Mouse (Mus musculus) 416B (cell line): ENCODE results near the gene Ptrh1.

Experiments used
- DNase-seq: peaks from one replicate; pipeline ENCODE4 v3.0.0; 2011; ENCODE audit warnings: low read depth

The Ptrh1 gene

GRCm38 (mm10) chr2:32798251-32798962, 22.8 kb downstream of the Ptrh1 start:
- no peak for DNase-seq

DNA sequence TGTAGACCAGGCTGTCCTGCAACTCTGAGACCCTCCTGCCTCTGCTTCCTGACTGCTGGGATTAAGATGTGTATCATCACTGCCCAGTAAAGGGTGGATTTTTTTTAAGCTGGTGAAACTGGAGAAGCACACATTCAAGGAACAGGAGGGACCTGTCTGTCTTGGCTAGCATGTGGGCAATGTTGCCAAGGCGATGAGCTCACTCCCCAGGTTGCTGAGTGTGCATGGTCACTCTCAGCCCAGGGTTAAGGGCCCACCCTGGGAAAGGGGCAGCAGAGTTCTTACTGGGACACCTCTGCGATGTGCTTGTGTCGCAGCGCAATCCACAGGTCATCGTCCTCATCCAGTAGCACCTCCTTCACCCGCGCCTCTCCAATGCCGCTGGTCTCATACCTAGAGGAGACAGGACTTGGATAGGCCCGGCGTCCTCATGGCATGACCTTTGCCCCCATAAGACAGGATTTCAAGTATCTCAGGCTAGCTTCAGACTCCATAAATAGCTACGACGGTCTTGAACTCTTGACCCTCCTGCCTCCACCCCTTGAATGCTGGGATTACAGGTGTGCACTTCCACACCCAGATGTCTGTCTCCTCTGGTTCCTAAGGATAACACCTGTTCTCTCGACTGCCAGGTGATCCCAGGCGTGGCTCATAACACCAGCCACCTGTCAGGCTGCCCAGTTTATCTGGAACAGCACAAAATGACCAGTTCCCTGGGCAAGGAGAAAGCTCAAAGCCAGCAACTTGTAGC, 33.4 kb downstream of the Ptrh1 start:
- DNase-seq, result no peak

- no peak for DNase-seq
Measured at GRCm38 (mm10) chr2:32811959-32812358, 36.4 kb downstream of the Ptrh1 start.

- DNase-seq, result no peak
Measured at GRCm38 (mm10) chr2:32816497-32816896, 40.9 kb downstream of the Ptrh1 start.

DNA sequence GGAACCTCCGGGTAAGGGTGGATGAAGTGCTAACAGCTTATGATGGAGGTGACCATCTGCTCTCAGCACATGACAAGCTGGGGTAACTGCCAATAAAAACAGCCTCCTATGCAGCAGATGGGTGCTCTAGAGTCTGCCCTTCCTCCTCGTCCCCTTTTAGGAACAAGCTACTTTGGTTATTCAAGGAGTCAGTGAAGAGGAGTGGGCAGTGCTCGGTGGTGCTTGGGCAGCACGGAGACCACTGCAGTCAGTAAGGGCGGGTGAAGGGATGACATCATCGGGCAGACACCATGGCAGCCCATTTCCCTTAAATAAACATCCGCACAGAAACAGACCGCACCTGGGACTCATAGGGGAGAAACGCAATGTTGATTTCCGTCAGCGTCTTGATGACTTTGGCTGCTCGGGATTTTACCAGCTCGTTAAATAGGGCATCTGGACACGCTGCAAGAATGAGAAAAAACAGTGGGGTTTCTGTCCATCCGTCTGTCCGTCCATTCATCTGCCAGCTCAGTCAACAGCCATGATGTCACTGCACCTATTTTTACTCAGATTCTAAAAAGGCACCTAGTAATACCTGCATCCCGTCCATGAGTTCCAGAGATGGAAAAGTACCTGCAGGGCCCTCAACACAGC, 41.5 kb downstream of the Ptrh1 start:
- no peak for DNase-seq

GRCm38 (mm10) chr2:32817589-32817988, 42.0 kb downstream of the Ptrh1 start:
- no peak for DNase-seq

GRCm38 (mm10) chr2:32818208-32818607, 42.6 kb downstream of the Ptrh1 start:
- DNase-seq, result no peak

GRCm38 (mm10) chr2:32821041-32821802, 45.6 kb downstream of the Ptrh1 start:
- DNase-seq, result peak; percentile 67

- DNase-seq, result no peak
Measured at GRCm38 (mm10) chr2:32822643-32823042, 47.1 kb downstream of the Ptrh1 start.

GRCm38 (mm10) chr2:32823153-32823552, 47.6 kb downstream of the Ptrh1 start:
- no peak for DNase-seq

- no peak for DNase-seq
Measured at GRCm38 (mm10) chr2:32823579-32824154, 48.1 kb downstream of the Ptrh1 start.

DNA sequence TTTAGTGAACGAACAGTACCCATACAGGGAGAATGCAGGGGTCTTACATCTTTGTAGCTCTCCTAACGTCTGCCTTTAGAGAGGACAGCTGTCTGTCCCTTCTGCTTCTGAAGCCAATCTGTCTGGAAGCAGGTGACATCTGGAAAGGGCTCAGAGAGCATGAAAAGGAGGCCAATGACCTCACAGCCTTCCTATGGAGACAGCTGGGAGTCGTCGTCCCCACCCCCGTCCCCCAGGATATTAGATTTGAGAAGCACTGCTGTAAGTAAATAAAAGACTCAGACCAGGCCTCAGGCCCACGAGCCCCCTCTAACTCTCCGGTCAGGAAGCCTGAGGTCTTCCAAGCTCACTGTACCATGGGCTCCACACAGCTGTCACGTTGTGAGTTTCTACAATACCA, 48.6 kb downstream of the Ptrh1 start:
- no peak for DNase-seq

DNA sequence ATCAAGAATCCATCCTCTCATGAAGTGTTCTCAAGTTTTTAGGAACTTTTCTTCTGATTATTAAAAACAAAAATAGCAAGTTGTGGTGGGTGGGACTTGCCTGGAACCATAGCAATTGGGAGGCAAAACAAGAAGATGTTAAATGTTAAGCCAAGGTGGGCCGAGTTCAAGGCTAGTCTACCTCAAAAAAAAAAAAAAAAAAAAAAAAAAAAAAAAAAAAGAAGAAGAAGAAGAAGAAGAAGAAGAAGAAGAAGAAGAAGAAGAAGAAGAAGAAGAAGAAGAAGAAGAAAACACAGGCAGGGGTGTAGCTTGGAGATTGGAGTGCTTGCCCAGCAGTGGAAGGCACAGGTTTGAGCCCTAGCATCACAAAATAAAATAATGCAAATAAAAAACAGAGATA, 49.2 kb downstream of the Ptrh1 start:
- DNase-seq, result no peak

GRCm38 (mm10) chr2:32825796-32826195, 50.2 kb downstream of the Ptrh1 start:
- no peak for DNase-seq
